Mouse (Mus musculus): ENCODE data around the gene Tpte. TPM values are rescaled to one million over a fixed set of nuclear protein-coding genes. Genes with fewer than 3 reads are reported as not detected.

Tpte gene
- not detected in 2 replicates for polyA plus RNA-seq (2012)

DNA sequence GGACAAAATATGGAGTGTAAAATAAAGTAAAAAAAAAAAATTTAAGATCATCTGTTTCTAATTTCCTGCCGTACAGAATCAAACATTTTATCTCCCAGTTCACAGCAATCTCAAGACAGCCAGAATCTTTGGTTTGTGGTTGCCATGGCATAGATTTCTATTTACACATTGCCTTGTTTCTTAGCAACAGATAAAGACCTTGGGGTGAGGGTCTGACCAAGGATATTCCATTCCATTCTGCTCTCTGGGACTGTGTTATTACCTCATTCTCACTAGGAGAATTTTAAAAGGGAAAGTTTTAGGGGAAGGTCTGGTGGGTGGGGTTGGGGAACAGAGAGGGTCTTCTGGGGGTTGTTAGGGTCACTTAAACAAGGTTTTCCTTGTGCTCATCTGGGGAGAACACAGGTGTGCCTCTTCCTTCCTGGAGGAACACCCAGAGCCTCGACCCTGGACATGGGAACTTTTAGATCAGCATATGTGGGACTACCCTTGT lies at the start of gene Tpte:
TSS of gene Tpte (plus strand) at position 443 of the 493 bp plus-strand sequence.

GRCm38 (mm10) chr8:22398142-22398951 lies 115.1 kb downstream of the Tpte start, which contains the start of gene Slc25a15:
Slc25a15 (minus strand) TSS chr8:22398597.

DNA sequence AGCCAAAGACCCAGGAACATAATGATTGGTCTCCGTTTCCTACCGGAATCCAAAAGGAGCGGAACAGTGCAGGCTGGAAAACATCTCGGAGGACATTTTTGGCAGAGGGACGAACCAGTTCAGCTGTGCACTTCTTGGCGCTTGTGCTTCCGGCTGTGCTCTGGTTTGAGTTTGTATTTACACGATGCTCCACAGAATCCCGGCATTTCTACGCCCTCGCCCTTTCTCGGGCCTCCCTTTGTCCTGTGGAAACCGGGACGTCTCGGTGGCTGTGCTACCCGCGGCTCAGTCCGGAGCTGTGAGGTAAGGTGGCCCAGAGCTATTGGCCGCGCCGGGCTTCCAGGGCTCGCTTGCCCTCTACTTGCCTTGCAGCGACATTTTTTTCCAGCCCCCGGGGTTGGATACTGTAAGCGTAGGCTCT lies 128.1 kb downstream of the Tpte start, which contains the start of gene Mrps31:
TSS of gene Mrps31 (plus strand) at position 80 of the 421 bp plus-strand sequence.

Other genes with a start within 250 kb of the Tpte start
- 3.3 and 3.8 TPM in 2 replicates for gene Atp7b, start 223.1 kb upstream of the Tpte start, polyA plus RNA-seq (2012)
- 0.33 and 0.53 TPM in 2 replicates for gene Alg11, start 222.7 kb upstream of the Tpte start, polyA plus RNA-seq (2012)
- gene Nek5, start 158.4 kb upstream of the Tpte start, polyA plus RNA-seq (2012), result not detected in 2 replicates
- 1.2 and 1.5 TPM in 2 replicates for gene Nek3, start 117.0 kb upstream of the Tpte start, polyA plus RNA-seq (2012)
- 6.6 and 8.3 TPM in 2 replicates for gene Ckap2, start 97.6 kb upstream of the Tpte start, polyA plus RNA-seq (2012)
- gene Vps36, start 90.6 kb upstream of the Tpte start, polyA plus RNA-seq (2012), result 13.1 and 14.8 TPM in 2 replicates
- gene Thsd1, start 56.1 kb upstream of the Tpte start, polyA plus RNA-seq (2012), result 1.2 and 1.5 TPM in 2 replicates
- gene Slc25a15, start 115.2 kb downstream of the Tpte start, polyA plus RNA-seq (2012), result 5.7 and 6.8 TPM in 2 replicates
- 1.1 and 1.3 TPM in 2 replicates for gene Mrps31, start 127.9 kb downstream of the Tpte start, polyA plus RNA-seq (2012)

All from megakaryocyte-erythroid progenitor cell, adult 5 weeks (primary cell).